Mouse (Mus musculus): ENCODE results near the gene Spg11. TPM values are rescaled to one million over a fixed set of nuclear protein-coding genes. Genes with fewer than 3 reads are reported as not detected.
"Not testable (repeated sequence)": the region's sequence is repeated elsewhere in the genome, so short reads cannot be mapped to it uniquely, and the experiment has no call there.

The Spg11 gene
- total RNA-seq, 2 experiments from 2014 or later = 6.3 to 6.4 TPM

DNA sequence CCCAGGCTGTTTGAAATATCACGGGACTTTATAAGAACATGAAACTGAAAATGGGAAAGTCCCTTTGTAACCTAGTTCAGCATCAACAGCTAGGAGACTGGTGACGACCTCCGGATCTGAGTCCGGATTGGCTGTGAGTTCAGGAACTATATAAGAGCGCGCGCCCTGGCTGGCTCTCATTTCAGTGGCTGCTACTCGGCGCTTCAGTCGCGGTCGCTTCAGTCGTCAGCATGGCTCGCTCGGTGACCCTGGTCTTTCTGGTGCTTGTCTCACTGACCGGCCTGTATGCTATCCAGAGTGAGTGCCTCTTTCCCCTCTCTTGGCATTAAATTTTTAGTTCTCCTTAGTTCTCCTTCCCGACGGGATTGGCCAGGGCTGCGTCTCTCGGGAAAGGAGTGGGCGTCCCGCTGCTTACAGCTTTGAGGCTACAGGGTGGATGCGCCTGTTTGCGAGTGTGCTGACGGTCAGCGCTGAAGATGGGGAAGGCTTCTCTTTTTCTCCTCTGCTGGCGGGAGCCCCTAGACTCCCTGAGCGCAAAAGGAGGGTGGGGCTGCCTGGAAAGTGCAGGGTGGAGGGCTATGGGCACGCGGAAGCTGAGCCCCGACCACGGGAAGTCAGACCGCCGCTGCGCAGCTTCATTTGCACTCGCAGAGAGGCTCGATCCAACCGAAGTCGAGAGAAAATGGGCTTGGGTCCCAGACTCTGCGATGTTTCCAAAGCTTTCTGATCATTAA is 29.5 kb upstream of the Spg11 start, which contains the start of gene B2m:
Gene B2m, plus strand, starts transcription at position 179 of the 734 bp plus-strand sequence.
- peak; percentile 93 for DNase-seq

DNA sequence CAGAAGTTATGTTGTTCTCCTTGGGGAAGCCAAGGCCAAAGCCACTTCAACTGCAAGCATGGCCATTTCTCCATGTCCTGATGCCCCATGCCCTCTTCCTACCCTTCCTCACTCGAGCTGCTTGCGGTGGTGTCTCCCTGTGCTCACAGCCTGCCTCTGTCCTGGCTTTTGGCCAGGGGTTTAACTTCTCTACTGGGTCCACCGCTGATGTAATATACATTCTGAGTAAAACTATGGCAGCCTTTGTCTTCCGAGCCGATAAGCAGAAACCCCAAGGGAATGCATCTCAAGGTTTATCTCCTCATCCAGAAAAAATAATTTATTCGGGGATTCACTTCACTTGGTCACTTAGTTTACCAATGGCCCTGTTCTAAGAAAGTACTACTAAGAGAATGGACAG is 28.5 kb upstream of the Spg11 start:
- intact Hi-C loops (cut with DNase I; ENCODE audit: low total_unique reads) = no loop called here
- no peak for DNase-seq

More for the DNA sequence above, 29.5 kb upstream of the Spg11 start, which contains the start of gene B2m:
- intact Hi-C loops (cut with DNase I; ENCODE audit: low total_unique reads) = no loop called here

DNA sequence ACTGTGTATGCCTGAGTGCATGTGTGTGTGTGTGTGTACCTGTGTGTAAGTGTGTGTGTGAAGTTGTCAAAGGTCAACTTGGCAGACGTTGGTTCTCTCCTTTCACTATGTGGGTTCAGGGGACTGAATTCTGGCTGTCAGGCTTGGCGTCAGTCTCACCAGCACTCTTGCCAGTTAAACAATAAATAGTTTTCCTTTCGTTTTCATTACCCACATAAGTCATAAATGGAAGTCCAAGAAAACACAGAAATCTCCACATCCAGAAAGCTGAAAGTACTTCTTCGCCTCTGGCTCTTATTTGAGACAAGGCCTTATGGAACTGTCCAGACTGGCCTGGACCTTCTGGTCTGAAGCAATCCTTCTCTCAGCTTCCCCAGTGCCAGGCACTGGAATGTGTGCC is 27.6 kb upstream of the Spg11 start:
- no peak for DNase-seq
- intact Hi-C loops (cut with DNase I; ENCODE audit: low total_unique reads) = no loop called here

DNA sequence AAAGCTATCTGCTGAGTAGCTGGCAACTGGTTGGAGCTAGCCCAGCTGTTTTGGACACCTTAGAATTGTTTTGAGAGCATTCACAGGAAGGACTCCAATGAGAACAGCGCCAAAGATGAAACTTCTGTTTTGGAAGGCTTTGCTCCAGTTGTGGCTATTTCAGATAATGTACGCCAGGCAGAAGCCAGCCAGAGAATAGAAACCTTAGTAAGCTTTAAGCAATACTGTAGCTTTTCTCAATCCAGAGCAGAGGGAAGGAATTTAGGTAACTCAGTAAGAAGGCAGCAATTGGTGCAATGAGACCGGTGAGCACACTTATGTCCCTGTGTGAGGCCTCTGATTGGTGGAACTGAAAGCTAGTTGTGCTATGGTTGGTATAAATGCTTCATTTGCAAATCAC is 24.9 kb upstream of the Spg11 start:
- DNase-seq = no peak
- intact Hi-C loops (cut with DNase I; ENCODE audit: low total_unique reads) = no loop called here

DNA sequence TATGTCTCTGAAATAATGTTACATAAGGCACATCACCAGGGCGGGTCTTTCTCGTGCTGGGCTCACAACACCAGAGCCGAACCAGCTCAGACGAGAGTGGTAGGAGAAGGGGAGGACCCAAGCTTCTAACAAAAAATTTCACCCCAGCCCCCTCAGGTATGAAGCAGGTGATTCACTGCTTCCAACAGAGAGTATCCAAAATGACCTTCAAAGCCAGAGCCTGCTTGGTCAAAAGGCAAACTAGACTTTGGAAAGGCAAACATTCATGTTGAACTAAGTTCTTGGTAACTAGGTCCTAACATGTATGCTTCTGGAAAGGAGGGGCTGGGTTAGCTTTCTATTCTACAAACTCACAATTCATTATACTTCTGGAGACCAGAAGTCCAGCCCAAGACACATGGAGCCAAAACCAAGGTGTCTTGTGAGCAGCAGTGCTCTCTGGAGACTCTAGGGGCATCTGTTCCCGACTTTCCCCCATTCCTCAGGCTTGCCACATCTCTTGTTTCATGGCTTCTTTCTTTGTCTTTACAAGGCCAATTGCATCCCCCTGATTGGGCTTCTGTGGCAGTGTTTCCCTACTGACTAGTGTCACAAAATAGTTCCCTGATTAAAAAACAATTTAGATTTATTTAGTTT is 23.3 kb upstream of the Spg11 start:
- DNase-seq = no peak
- intact Hi-C loops (cut with DNase I; ENCODE audit: low total_unique reads) = no loop called here

DNA sequence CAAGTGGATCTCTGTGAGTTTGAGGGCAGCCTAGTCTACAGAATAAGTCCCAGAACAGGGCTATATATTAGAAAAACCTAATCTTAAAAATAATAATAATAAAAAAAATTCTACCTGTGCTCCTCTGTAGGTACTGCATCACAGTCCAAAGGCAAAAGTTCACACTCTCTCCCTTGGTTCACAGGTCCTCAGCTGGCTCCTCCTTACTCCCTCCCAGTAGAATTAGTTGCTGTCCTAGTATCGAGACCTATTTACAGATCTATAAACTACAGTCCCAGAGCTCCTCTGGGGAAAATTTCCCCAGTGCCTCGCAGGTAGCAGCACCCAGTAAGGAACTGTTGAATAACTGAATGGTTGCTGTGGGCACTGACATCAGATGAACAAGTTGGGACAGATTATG is 22.6 kb upstream of the Spg11 start:
- no peak for DNase-seq
- intact Hi-C loops (cut with DNase I; ENCODE audit: low total_unique reads) = no loop called here

DNA sequence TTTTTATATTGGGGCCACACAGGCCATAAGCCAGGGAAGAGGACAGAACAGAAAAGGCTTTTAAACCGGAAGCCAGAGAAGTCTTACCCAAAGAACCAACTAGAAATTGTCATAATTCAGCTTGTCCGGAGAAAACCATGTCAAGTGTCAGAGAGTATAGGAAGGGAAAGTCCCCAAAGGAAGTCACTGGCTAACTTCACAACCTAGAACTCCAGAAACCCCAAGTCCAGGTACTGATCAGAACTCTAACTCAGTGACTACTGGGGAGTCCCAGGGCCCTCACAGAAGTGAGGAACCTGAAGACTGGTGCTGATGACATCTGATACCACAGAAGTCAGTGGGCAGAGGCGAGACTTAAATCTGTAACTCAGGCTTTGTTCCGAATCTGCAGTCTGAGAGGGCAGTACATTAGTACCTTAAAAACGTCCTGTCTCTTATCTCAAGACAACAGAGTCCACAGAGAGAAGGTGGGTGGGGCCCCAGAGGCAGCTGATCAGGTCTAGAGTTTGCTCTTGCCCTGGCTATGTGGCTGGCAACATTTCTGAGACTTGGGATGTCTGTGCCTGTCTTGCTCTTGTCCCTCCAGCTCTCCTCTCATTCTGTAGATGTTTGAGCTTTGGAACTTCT is 19.8 kb upstream of the Spg11 start:
- intact Hi-C loops (cut with DNase I; ENCODE audit: low total_unique reads) = no loop called here
- DNase-seq = no peak

DNA sequence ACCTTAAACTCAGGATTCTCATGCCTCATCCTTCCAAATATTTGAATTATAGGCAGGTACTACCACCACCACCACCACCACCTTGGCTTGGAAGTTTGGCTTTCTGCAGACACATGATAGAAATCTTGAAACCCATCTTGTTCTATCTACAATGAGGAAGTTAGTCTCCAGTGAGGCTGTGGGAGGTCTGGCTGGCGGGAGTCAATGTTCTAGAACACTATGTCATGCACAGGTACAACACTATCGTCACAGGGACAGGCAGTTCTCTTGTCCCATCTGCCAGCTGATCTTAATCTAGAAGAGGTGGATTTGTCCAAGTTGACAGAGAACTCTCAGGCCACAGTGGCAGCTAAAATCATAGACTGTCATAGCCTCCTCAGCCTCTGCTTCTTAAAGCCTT is 14.4 kb upstream of the Spg11 start:
- intact Hi-C loops (cut with DNase I; ENCODE audit: low total_unique reads) = no loop called here
- DNase-seq = no peak

DNA sequence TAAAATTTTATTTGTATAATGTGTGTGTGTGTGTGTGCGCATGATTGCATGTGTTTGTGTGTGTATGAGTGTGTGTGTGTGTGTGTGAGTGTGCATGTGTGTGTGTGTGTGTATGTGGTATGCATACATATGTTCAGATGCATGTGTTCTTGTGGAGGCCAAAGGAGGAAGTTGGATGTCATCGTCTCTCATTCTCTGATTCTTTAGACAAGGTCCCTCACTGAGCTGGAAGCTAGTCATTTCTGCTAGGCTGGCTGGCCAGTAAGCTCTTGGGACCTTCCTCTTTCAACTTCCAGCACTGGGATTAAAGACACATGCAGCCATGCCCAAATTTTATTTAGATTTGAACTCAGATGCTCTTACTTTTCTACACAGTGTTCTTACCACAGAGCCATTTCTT is 13.9 kb upstream of the Spg11 start:
- intact Hi-C loops (cut with DNase I; ENCODE audit: low total_unique reads) = no loop called here
- no peak for DNase-seq

DNA sequence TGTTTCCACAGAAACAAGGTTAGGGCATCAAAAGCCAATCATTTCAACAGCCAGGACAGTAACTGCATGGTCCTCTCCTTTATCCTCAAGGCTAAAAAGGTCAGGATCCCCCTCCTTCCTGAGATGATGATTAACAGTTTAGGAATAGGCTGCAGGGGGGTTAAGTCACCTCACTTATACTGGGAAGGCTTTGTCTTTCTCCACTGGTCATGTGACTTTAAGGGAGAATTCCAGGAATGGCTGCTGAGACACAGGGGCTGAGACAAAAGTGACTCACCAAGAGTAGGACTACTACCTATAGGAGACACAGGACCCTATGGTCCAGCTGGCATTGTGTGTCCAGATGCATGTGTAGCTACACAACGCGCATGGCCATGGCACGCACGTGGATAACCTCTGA is 9.4 kb upstream of the Spg11 start:
- intact Hi-C loops (cut with DNase I; ENCODE audit: low total_unique reads) = no loop called here

DNA sequence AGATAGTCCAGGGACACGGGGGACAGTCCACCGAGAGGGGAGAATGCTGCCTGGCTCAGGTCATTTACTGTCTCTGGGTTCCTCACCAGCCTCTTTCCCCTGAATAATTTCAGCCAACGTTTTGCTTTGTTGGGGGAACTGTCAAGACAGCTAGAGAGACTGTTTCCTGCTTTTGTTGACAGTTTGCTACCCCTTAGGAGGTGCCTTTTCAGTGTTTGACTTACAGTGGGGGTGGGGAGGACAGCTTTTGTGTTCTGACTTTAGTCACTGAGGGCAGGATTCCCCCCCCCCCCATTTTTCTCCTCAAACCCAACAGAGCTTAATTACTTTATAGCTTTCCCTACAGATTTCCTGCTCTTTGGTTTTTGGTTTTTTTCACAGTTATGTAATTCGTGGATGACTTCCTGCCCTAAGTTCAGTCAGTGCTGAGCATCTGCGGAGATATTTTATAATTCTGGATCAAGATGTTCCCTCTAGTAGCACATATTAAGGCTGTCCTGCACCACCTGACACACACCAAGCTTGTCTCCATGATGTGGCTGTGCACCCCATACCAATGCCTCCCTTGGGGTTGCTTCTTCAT is 8.7 kb upstream of the Spg11 start:
- DNase-seq = no peak
- intact Hi-C loops (cut with DNase I; ENCODE audit: low total_unique reads) = no loop called here

More for the DNA sequence above, 9.4 kb upstream of the Spg11 start:
- DNase-seq = no peak

DNA sequence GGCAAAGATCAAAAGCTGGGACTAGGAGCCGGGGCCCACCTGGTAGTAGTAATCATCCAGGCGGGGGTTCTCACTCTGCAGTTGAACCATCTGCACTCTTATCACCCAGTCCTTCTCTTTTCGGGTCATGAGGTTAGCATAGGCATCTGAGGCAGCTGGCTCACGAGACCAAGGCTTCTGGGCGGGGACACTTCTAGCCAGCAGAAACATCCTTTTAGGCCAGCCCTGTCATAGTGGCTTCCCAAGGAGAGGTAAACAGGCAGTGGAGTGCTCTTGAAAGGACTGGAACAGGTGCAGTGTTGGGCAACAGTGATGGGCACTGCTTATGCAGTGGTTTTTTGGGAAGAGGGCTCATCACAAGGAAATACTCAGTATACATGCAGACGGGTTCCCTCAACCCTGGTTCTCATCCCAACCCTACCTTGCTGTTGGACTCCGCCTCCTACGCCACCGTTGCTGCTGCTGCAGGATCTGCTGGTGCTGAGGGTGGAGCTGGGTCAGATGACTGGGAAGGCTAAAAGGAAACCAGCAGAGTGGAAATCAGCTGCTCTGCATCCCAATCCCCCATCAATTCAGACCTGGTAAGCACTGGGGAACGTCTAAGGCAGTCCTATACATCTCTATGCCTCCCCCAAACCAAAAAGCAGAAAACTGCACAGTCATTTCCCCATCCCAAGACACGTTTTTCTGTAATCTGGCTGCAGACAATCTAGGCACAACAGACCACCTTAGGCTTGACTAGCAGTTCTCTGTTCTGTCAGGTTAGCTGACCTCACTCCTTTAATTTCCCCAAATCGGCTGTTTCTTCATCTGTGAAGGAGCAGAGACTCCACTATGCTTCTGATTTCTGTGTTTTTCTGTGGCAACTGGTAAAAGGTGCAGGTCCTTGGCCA is 7.7 kb upstream of the Spg11 start:
- DNase-seq = no peak
- intact Hi-C loops (cut with DNase I; ENCODE audit: low total_unique reads) = no loop called here

DNA sequence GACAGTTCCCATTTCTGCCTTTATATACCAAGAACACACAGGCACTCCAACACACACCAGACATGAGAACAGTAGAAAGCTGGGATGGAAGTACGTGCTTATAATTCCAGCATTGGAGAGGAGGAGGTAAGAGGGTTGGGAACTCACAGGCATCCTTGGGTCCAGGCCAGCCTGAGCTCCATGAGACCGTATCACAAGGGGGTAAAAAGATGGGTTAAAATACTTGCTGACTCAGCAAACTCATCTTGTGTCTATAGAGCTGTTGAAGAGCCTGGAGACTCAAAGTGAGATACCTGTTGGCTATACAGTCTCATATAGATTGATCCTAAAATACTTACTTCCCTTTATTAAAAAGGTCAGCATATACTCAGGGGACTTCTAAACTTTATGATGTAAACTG is 1.3 kb downstream of the Spg11 start:
- no peak for DNase-seq
- intact Hi-C loops (cut with DNase I; ENCODE audit: low total_unique reads) = loop anchor here (5.0 kb wide), 1 partner anchor 40 kb away; no protein-coding TSS in a partner anchor

DNA sequence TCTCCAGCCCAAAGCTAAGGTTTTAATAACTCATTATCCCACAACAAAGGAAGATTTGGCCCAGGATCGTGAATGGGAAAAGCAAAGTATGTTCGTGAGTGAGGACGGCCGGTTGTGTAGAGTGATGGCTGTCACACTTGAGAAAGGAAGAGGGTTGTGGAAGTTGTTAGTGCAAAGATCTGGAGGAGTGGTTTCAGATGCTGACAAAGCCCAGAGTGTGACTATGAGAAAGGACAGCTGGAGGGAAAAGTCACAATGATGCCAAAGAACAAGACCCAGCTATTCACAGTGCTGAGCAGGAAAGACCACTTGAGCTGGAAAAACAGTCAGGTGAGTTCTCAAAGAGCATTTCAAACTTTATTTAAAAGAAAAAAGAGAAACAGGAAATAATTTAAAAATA is 8.5 kb downstream of the Spg11 start:
- no peak for DNase-seq

DNA sequence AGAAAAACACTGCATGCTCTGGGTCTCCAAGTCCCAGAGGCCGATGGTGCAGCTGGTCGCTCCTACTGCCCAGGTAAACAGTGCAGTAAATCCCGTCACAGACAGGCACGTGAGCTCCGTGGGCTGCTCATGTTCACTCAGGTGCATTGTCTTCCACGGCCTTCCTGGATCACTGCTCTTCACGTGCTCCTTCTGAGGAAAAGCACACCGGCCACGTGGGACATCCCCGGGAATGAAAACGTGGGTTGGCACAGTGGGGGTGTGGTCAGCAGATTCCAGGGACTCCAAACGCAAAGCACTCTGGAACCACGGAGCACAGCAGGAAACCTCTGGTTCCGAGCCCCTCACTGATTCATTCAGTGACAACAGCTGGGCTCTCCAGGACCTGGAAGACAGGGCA is 10.1 kb downstream of the Spg11 start:
- intact Hi-C loops (cut with DNase I; ENCODE audit: low total_unique reads) = no loop called here
- no peak for DNase-seq

More for the DNA sequence above, 8.5 kb downstream of the Spg11 start:
- intact Hi-C loops (cut with DNase I; ENCODE audit: low total_unique reads) = no loop called here

DNA sequence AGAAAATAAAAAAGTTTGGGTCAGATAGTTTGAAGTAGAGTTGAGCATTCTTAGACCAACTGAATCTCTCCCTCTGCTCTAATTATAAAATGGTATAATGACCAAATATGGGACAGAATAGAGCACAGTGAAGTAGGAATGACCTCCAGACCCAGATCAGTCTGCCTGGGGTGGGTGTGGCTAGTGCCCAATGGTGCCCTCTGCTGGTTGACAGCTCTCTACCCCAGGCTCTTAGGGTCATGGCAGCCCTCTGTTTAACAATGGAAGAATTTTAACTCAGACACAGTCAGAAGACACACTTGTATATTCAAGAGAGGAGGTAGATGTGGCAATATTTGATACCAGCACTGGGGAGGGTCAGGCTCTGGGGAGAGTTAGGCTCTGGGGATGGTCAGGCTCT is 16.1 kb downstream of the Spg11 start:
- DNase-seq = peak; percentile 23
- intact Hi-C loops (cut with DNase I; ENCODE audit: low total_unique reads) = no loop called here

DNA sequence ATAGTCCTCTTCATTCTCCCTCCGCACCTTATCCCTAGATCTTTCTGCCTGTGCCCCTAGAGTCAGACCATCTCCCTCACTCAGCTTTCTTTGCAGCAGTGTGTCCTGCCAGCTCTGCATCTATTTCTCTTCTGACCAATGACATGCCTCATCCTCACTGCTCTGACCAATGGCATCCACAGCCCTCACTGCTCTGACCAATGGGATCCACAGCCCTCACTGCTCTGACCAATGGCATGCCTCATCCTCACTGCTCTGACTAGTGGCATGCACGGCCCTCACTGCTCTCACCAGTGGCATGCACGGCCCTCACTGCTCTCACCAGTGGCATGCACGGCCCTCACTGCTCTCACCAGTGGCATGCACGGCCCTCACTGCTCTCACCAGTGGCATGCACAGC is 20.5 kb downstream of the Spg11 start:
- not testable (repeated sequence) for DNase-seq

DNA sequence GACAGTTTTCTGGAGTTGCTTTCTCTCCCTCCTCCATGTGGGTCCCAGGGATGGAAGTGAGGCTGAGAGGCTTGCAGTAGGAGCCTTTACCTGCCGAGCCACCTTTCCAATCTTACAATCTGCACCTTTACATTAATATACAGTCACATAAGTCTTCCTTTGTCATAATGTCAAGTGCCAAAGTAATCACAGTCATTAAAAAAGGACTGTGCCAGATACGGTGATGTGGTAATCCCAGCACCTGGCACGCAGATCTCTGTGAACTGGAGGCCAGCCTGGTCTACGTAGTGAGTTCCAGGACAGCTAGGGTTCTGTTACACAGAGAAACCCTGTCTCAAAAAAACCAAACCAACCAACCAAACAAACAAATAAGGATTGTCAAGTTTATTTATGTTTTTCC is 24.3 kb downstream of the Spg11 start:
- intact Hi-C loops (cut with DNase I; ENCODE audit: low total_unique reads) = no loop called here
- DNase-seq = no peak

More for the DNA sequence above, 20.5 kb downstream of the Spg11 start:
- intact Hi-C loops (cut with DNase I; ENCODE audit: low total_unique reads) = not testable (repeated sequence)

DNA sequence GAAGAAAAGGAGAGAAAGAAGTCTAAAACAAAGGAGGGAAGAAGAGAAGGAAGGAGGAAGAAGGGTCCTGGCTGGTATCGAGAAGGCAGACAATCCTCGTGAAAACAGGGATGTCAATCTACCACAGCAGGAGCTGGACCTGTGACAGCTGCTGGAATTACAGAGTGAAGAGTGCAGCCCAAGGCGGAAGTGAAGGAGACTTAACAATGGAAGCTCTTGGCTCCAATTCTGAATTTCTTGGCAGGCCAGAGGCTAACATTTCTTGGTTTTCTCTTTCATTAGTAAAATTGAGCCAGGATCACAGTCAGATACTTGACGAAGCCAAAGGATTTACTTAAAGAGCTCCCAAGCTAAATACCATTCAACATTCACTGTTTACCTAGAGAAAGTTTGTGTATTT is 31.7 kb downstream of the Spg11 start:
- DNase-seq = peak; percentile 24
- intact Hi-C loops (cut with DNase I; ENCODE audit: low total_unique reads) = no loop called here
